Mouse (Mus musculus) olfactory bulb, adult 2 months (tissue): ENCODE measurements around the gene Mesp2.

Experiments
- CTCF ChIP-seq: fragments of 200-500 bp; IDR thresholded peaks from 2 replicates; pipeline ENCODE4 v1.5.1; 2012; ENCODE audit warnings: low read depth, mild to moderate bottlenecking, low read length, moderate library complexity; ENCODE audit not compliant: insufficient read depth
- POLR2A ChIP-seq: fragments of 200-500 bp; IDR thresholded peaks from 2 replicates; pipeline ENCODE4 v1.6.1; 2012; ENCODE audit warnings: mild to moderate bottlenecking, low read depth, low read length, moderate library complexity; ENCODE audit not compliant: insufficient read depth

- TF ChIP-seq CTCF (no peak), POLR2A (no peak)
These were observed 20.6 kb downstream of the Mesp2 start for GRCm38 (mm10) chr7:79831145-79831544.
